Mouse (Mus musculus) adrenal gland, postnatal 14 days (tissue): ENCODE measurements around the gene Pbx1. TPM values are rescaled to one million over a fixed set of nuclear protein-coding genes. Genes with fewer than 3 reads are reported as not detected.
A peak's percentile ranks its signal among the peaks of the same experiment; 100 is the strongest.

Source experiments
- DNase-seq: peaks from one replicate; pipeline ENCODE4 v3.0.0; 2021; ENCODE audit warnings: mixed read lengths
- total RNA-seq: library from RNA; stranded (reverse); gene quantifications from 2 replicates; pipeline ENCODE4 v1.2.3, GENCODE M21; 2021

The Pbx1 gene
- total RNA-seq, 1 experiment from 2014 or later, result 168 TPM

DNA sequence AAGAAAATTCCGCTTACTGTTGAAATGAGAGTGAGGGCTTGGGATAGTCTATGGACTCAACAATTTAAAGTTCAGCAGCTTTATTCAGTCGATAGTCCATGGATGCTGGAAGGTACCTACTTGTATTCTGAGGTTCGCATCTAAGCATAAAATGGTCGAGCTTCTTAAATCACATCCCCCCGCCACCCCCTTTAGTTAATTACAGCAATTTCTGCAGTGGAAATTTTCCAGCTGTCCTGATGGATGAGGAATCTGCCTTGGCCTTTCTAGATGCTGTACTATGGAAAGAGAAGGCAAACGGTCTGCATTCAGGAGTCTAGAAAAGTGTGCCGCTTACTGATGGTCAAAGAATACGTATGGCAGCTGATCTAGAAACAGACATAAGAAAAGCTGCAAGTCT lies 262.3 kb downstream of the Pbx1 start:
- DNase-seq, result no peak

DNA sequence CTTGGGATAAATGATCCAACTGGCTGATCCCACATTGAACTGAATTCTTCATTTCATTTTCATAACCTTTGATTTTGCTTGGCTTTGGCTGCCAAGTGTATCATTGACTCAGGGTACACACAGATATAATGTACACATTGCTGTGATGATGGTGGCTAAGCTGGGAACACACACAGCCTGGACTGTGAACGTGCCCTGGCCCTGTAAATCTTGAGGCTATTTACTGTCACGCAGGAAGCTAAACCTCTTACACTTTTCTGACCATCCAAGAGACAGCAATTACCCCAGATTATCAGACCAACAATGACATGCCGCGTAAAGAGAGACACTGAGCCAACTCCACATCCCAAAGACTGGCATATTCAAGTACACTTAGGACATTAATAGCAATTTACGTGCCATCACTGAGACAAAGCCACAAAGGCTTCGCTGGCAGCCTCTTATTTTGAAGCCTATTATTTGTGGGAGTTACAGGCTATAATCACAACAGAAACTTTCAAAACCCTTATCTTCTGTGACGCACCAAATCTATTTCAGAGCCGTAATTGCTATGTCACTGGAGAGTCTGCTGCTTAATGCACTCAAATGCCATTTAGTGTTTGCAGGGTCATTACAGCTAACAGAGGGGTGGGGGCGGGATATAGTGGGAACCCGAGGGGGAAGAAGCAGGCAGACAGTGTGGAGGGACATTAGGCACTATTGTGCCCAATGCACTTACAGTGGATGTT lies 262.9 kb downstream of the Pbx1 start:
- no peak for DNase-seq

DNA sequence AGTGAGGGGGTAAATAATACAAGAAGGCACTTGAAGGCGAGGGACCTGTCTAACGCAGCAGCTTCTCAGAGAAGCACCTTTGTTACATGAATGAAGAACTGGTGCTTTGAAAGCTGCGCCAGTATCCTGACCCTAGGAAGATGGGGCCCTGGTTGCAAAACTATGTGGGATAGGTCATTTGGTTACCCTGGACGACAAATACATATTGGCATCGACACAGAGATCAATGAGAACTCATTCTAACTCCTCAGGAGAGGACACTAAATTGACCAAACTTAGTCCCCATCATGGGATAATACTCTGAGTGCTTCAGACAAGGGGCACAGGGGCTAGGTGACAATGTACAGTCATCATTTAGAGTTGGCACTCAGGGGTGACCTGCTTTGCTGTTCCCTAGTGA lies 264.3 kb downstream of the Pbx1 start:
- no peak for DNase-seq

DNA sequence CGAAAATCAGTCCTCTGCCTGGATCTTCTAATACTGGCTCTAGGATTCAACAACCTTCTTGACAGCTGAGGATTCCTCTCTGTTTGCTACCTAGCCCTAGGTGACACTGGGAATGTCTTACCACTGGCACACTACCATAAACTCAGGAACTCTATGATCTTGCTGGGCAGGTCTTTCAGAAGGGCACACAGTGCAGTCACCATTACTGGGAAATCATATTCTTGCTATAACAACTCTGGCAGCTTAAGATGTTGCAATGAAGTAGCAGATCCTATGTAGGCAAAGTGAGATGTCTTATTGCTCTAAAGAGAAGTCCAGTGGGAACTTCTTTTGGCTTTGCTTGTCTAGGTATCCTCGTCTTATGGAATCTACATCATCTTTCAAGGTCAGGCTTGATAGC lies 265.2 kb downstream of the Pbx1 start:
- no peak for DNase-seq

DNA sequence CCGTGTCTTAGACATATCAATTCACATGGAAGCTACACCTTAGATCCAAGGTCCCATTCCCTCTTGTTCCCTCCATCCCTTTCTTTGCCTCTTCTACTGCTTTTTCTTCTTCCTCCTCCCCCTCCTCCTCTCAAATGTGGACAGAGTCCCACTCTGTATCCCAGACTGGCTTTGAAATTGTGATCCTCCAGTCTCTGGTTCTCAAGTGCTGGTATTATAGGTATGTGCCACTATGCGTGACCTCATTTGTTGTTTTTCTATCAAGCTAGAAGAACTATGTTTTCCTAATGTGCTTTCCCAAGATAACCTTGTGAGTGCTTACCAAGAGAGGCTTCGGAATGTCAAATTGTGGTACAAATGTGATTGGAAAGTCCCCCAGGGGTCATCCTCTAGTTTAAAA lies 267.1 kb downstream of the Pbx1 start:
- no peak for DNase-seq

DNA sequence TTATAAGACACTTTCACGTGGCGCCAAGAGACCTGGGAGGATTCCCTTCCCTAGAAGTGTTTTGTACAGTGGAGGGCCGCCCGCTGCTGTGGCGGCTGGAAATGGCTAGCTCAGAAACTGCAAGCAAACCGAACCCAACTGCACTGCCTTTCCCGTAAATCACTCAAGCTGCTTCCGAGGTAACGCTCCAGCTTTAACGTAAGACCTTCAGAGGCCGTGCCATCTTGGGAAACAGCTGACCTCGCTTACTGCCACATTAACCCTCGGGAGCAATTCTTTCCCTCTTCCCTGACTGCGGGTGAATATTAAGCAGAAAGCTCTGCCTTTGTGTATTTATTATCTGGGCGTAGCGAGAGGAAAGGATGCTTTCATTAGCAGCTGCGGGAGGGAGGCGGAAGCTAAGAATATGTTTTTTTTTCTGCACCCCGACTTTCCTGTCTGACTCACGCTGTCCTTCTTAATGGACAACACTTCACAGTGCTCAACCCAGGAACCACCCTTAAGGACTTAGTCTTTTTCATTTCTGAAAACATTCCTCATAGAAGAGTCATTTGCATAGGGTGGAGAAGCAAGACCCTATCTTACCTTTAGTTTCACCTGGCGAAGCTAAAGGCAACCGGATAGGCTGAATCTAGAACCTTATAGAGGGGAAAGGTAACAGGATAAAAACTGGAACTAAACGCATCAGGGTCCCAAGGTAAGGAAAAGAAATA lies 268.4 kb downstream of the Pbx1 start:
- peak; percentile 65 for DNase-seq

DNA sequence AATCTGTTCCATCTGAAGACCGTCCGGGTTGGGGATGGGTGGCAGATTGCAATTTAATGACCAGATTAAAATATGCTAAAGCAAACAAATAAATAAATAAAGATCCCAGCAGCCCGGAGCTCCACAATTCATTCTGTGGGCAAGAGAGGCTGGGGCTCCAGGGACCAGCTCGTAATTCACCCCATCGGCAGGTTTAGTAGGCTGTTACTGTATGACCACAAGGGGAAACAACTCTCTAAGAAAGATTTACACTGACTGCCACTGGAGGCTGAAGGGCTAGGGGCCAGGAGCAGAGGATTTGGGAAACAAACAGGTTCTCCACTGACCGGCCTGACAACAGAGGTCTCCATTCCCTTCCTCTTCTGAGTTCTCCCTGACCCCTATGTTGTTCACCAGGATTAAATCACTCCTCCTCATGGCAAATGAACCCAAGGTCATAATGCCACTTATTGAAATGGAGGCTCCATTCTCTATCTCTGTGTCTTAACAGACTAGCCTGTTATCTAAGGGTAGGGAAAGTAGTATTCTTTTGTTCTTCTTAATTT lies 292.9 kb downstream of the Pbx1 start:
- no peak for DNase-seq

DNA sequence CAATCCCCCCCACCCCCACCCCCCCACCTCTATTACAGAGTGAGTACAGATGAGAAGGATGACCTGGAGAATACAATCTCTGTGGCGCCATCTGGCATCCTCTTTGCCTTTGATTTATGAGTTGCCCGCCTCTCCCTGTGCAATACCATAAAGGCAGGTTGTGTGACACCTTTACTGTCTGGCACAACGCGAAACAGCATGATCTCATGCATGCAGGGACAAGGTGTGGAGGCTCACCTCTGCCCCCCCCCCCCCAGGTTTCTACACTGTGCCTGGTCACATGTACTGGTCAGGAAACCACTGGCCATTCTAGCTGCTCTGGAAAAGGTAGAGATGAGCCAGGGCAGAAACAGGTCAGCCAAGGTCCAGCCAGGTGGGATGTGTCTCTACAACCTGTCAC lies 293.4 kb downstream of the Pbx1 start:
- no peak for DNase-seq

DNA sequence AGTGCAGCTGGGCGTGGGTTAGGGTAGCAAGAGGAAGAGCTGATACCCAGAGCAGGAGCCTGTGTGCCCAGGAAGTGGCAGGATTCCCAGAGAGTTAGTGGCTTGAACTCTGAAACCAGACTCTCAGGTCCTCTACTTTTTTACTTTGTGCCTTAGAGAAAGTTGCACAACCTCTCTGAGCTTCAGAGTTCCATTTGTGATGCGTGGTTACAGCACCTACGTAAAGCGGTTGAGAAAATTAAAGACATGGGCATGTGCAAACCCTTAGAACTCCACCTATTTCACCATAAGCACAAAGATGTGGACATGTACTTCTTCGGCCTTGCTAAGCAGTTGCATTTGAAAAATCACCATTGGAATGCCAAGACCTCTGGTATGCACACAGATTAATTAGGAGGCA lies 294.2 kb downstream of the Pbx1 start:
- no peak for DNase-seq

DNA sequence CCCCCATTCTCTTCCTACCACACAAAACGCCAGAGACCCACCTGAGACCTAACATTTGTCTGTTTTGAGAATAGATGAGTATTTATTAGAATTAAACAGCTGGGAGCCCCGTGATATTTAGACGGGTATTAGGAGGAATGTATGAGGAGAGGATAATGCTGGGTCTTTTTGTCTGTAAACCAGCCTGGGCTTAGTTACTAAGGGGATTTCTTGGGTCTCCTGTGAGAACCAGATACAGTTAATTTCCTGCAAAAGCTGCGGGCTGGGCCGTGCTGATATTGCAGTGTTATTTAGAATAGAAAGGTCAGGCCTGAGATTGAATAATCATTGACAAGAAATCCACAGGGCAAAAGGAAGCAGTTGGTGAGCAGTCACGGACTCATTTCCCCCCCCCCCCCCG lies 296.5 kb downstream of the Pbx1 start:
- DNase-seq, result no peak

DNA sequence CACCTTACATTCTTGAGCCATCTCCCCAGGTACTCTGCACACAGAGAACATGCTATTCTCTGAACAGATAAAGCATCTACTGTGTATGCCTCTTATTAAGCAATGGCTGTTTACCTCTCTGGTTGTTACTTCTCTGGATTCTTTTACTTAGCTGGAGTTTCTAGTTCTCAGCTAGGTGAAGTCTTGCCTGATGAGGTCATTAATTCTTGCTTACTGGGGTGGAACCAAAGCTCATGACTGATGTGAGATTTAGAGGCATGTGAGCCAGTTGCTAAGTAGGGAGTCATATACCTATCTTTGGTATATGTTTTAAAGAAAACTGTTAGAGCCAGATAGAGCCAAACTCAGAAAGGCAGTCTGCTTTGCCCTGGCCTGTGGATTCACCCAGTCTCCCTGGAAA lies 298.4 kb downstream of the Pbx1 start:
- DNase-seq, result no peak

DNA sequence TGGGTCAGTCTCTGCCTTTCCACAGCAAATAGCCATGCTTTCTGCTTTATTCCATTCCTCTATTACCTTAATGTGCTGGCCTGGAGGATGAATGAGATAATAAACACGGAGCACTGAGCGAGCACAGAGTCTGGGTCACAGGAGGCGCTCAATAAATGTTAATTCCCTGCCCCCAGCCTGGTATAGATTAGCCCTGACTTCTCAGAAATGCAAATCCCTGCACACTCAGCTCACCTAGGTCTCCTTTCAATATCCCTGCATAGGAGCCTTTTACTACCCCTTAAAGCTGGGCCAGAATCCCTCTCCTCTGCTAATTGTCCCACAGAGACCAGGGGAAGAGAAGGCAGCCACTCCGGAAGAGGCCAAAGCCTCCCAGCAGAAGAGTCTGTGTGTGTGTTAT lies 304.1 kb downstream of the Pbx1 start:
- no peak for DNase-seq

DNA sequence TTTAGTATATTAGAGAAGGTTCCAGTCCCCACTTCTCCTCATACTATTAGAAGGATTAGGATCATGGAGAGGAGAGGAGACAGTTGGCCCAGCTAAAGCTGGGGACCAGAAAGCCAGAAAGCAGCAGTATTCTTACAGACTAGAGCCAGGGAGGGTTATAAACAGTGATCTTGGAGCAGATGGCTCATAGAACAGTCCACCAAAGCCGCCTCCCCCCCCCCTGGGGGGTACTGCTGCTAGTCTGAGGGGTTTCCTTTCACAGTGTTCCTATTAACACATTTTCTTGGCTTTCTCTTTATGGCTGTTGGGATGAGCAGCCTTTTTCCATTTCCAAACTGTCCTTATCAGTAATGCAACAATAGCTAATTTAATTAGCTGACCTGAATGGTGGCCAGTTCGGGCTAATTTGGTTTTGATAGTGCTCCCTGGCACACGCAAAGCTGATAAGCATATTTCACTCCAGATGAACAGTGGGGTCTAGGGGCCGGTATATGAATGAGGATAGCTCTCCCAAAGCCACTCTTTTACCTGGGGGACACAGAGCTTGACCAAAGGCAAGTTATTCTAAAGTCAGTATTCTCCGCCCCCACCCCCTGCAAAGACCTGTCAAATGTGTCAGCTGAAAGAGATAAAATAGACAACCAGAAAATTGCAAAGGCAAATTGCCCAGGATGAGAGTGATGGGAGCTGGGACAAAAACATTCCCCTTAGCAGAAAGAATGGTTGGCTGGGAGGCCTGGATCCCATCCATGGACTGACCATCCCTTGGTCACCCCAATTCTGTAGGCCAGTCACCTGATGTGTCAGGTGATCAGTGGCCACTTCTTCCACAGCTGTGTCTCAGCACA lies 307.2 kb downstream of the Pbx1 start:
- DNase-seq, result no peak

DNA sequence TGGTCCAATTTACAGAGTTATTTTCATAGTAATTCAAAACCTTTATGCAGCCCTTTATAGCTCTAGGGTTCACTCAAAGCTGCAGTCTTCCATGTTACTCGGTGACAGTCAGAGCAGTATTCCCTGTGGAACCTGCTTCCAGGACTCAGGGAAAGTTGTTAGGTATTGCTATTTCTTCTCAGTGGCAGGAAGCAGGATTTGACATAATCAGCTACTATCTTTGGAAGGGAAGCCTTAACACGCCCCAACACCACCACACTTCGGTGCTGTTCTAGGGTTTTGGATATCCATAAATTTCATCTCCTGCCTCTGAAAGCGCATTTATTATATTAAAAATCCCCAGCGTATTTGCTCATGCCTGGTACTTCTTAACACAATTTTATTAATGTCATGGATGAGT lies 314.0 kb downstream of the Pbx1 start:
- DNase-seq, result no peak

DNA sequence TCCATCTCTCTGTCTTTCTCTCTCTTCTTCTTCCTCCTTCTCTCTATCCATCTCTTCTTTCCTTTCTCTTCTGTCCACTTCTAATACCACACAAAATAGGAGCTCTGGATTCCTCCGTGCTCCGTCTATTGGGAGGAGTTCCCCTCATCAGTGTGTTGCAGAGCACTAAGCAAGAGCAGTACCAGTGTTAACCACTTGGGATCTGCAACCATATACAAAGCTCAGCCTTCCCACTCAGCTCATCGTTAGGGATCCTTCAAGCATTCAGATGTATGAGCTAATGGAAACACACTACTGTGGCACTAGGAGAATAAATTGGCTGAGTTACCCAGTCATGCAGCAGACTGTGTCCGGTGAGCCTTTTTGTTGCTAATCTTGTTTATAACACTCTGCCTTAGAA lies 314.7 kb downstream of the Pbx1 start:
- no peak for DNase-seq

DNA sequence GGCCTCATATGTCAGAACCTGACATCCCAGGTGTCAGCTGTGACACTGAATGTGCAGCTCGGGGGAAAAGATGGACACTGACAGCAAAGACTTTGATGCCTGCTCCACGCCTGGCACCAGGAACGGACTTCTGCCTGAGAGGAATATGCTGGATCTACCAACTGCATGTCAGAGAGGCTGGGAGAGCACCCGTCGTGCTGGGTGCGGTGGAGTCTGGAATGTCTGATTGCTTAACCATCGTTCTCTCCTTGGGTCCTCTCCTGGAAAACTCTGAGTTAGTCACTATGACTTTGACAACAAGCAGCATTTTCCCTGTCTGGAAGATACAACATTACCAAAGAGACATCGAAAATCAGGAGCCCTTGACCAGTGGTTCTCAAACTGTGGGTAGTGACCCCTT lies 322.3 kb downstream of the Pbx1 start:
- DNase-seq, result no peak

DNA sequence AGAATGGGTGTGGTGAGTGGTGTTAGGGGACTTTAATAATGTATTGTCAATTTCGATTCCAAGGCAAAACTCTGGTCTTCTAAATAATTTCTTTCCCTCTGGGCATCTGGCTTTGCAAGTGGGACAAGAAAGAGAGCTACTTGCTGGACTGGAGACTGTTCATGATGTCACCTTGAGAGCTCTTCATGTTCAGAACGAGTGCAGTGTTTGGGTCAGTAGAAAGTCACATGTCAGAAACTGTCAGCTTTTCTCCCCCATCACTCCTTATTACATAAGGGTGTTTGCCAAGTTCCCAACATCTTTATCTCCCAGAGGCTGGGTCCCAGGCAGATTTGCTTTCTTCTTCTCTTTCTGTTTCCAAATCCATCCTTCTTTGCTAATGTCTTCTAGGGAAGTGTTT lies 328.2 kb downstream of the Pbx1 start:
- no peak for DNase-seq

DNA sequence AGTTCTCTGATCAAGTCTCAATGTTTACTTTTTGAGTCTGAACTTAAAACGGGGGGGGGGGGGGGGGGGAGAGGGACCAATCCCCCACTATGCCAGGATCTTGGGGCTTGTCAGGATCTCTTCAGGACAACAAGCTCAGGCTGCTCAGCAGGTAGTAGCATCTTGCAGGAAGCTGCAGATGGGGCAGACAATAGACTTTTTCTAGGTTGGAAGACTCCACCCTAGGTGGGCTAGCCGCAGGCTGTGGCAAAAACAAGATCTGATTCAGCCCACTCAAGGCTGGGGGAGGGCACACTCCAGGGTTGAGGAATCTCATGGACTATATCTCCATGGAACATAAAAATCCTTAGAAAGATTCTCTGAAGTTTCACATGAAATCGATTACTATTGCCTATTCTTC lies 330.6 kb downstream of the Pbx1 start:
- DNase-seq, result no peak

DNA sequence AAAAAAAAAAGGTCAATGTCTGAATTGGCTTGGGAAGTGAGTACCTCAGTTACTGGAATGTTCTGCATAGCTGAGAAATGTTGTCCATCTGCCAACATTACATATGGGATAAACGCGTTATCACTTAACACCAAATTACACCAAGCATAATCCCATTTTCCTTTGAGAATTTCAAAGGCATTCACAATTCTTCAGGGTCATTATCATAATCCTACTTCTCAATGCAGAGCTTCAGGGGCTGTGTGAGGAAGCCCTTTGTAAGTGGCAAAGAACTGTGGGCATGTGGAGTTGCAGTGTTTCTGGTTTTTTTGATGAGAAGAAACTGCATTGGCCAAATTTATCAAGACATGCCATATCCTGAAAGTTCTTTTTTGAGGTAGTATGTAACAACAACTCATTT lies 333.3 kb downstream of the Pbx1 start:
- no peak for DNase-seq

DNA sequence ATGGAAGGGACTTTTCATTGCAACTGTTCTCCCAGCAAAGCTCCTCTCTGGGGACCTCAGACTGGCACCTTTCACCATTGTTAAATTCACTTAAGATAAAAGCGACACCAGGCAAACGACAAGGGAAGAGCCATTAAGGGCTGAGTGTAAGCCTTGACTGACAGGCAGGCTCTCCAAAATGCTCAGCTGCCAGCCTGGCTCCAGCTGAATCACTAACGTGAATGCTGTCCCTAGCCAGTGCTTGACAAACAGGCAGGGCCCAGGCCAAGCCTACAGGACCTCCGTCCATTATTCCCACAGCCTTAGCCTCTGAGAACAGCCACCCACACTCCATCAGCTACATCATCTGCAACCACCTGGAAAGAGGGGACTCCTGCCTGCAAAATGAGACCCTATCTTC lies 337.4 kb downstream of the Pbx1 start:
- no peak for DNase-seq

DNA sequence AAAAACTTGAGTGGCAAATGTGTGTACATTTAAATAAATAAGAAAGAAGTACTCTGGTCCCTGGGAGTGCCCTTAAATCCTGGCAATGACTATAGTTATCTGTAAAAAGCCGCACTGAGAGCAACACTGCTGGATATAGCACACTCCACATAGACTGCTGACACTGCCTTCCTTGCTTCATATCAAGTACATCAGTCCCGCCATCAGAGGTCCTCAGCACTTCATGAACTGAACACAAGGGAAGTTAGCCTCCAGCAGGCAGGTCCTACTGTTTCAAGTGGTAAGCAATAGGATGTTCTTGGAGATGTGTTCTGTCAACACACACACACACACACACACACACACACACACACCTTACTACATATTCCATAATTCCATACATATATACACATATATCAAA lies 339.0 kb downstream of the Pbx1 start:
- DNase-seq, result peak; percentile 46

DNA sequence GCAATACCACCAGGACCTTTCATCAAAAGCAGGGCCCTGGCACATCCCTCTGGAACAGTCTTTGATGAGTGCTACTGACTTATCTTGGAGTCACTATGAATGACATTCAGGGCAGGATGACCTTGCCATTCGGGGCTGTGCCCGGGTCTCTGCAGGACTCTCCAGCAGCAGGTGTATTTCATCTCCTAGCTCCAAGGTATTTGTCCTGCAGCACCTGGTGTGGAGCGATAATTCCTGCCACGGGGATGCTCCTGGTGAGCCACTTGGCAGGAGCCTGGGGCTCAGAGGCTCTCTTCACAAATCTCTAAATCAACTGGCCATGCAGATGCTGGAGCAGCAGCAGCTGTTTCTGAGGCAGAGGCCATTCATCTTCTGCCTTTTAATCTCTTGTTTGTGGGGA lies 340.4 kb downstream of the Pbx1 start:
- DNase-seq, result no peak

DNA sequence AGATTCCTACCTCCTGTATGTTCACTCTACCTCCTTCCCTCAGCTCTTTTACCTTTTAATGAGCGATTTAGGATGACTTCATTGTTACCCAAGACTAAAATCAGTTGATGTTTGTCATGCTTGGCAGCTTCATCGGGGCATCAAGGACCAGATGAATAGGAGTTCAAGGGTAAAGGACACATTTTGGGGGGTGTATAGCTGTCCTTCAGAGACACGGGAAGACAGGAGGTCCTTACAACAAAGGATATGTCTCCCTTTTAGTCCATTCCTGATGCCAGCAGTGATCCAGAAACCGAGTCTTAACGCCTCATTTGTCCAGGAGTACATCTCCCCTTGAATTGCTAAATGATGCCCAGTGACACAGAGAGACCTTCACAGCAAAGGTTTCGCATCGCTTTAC lies 343.4 kb downstream of the Pbx1 start:
- DNase-seq, result no peak
